In the genomic region with DNA sequence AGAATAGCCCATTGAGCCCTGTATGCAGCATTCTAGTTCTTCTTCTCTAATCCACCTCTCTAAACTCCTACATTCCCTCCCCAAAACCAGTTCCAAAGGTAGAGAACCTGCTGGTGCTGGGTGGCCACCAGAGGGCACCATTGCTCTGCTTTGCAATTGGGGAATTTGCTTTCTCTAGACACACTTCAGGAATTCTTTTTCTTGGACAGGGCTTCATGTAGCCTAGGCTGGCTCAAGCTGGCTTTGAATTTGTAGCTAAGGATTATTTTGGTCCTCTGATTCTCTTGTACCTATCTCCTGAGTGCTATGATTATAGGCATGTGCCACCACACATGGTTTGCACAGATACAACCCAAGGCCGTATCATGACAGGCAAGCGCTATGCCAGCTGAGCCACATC, we compare ENCODE assay signal across 8 mouse cellular contexts. TPM values are rescaled to one million over a fixed set of nuclear protein-coding genes. Genes with fewer than 3 reads are reported as not detected.
DNase-seq lines count a peak whose midpoint lies in the region; ATAC-seq lines count a peak whose summit lies in the region.

No protein-coding gene starts in this region.

- H3K4me1 ChIP-seq in intestine, embryonic 15.5 days (replicated peaks): peaks cover 33% of the 10 kb centered on the region
- peaks cover 51% of the 10 kb centered on the region for H3K4me1 ChIP-seq in midbrain, embryonic 13.5 days (replicated peaks)

- H3K9ac ChIP-seq in intestine, embryonic 15.5 days: no peak overlapping the region
- H3K9ac ChIP-seq in midbrain, embryonic 13.5 days (replicated peaks): 0 out of 2 replicates have a peak overlapping the region, but pooled peaks have one; percentile 24

- no peaks in the 10 kb centered on the region for H3K27me3 ChIP-seq in intestine, embryonic 15.5 days (replicated peaks)
- H3K27me3 ChIP-seq in midbrain, embryonic 13.5 days: no peaks in the 10 kb centered on the region

- DNase-seq in CD4-positive, CD25-positive, alpha-beta regulatory T cell, adult 2 months (ENCODE audit: low read depth, low spot score): peak; percentile 80
- peak; percentile 86 to 94 for DNase-seq in cerebellum, postnatal 25 days
- peak; percentile 80 for DNase-seq in gastrocnemius, adult 18-20 months (ENCODE audit: low spot score)
- DNase-seq in left cerebral cortex, postnatal 4 days: peak; percentile 91
- DNase-seq in spleen, adult 12 weeks (ENCODE audit: low spot score): peak; percentile 45

- intact Hi-C loops in left cerebral cortex, postnatal 4 days (cut with DNase I): no loop called here

- no peak overlapping the region for H3K4me2 ChIP-seq in intestine, embryonic 15.5 days (replicated peaks)
- no peak overlapping the region for H3K4me2 ChIP-seq in midbrain, embryonic 13.5 days (replicated peaks)

- ATAC-seq in CD4-positive, CD25-positive, alpha-beta regulatory T cell, adult 4 months: no peak
- peak; percentile 44 for ATAC-seq in intestine, embryonic 15.5 days
- peak; percentile 53 for ATAC-seq in midbrain, embryonic 13.5 days

- H3K4me3 ChIP-seq in intestine, embryonic 15.5 days (replicated peaks): no peak overlapping the region
- H3K4me3 ChIP-seq in midbrain, embryonic 13.5 days (replicated peaks): no peak overlapping the region

- H3K27ac ChIP-seq in intestine, embryonic 15.5 days: no peak overlapping the region
- no peak overlapping the region for H3K27ac ChIP-seq in midbrain, embryonic 13.5 days

- H3K9me3 ChIP-seq in intestine, embryonic 15.5 days: no peaks in the 10 kb centered on the region
- H3K9me3 ChIP-seq in midbrain, embryonic 13.5 days: no peaks in the 10 kb centered on the region

- WGBS in intestine, embryonic 15.5 days: 96% methylated on average over 2 of the region's 2 CpGs
- 94% methylated on average over 2 of the region's 2 CpGs for WGBS in midbrain, embryonic 13.5 days

- peaks cover 35% of the 10 kb centered on the region for H3K36me3 ChIP-seq in intestine, embryonic 15.5 days
- peaks cover 80% of the 10 kb centered on the region for H3K36me3 ChIP-seq in midbrain, embryonic 13.5 days

RNA-seq across cellular contexts. Expression of gene Rrnad1, which starts 5.3 kb away (rescaled TPM):
- polyA plus RNA-seq in CD4-positive, CD25-positive, alpha-beta regulatory T cell, adult 4 months (2017; shearing (Covaris generic)): 10 to 100 TPM; 24.4 to 28.2 TPM
- 1 to 10 TPM; 3.2 to 3.4 TPM for total RNA-seq in gastrocnemius, adult 18-20 months (2021)
- polyA plus RNA-seq in intestine, embryonic 15.5 days (2015; fragmentation: Nextera tagmentation; extraction: Ambion mirVana): 15.8 and 16.3 TPM in 2 replicates
- total RNA-seq in left cerebral cortex, postnatal 4 days (2021): 10 to 100 TPM; 17.1 to 17.8 TPM
- polyA plus RNA-seq in midbrain, embryonic 13.5 days (2015; fragmentation: Nextera tagmentation; extraction: Ambion mirVana): 19.8 and 24.9 TPM in 2 replicates

RNA-seq across cellular contexts. Expression of gene Isg20l2, which starts 5.7 kb away (rescaled TPM):
- polyA plus RNA-seq in CD4-positive, CD25-positive, alpha-beta regulatory T cell, adult 4 months (2017; shearing (Covaris generic)): 10 to 100 TPM in 1 of 2 experiments, 1 to 10 TPM in 1; 8.5 to 15.1 TPM
- total RNA-seq in gastrocnemius, adult 18-20 months (2021): 1 to 10 TPM; 6.3 to 8.1 TPM
- 46.7 and 49.9 TPM in 2 replicates for polyA plus RNA-seq in intestine, embryonic 15.5 days (2015; fragmentation: Nextera tagmentation; extraction: Ambion mirVana)
- 10 to 100 TPM; 23.4 to 24.9 TPM for total RNA-seq in left cerebral cortex, postnatal 4 days (2021)
- 49.2 and 51.0 TPM in 2 replicates for polyA plus RNA-seq in midbrain, embryonic 13.5 days (2015; fragmentation: Nextera tagmentation; extraction: Ambion mirVana)

RNA-seq across cellular contexts. Expression of gene Crabp2, which starts 12.7 kb away (rescaled TPM):
- not detected for polyA plus RNA-seq in CD4-positive, CD25-positive, alpha-beta regulatory T cell, adult 4 months (2017; shearing (Covaris generic))
- total RNA-seq in gastrocnemius, adult 18-20 months (2021): under 1 TPM in 1 of 2 experiments, not detected in 1; 0.57 TPM
- 7.0 and 8.2 TPM in 2 replicates for polyA plus RNA-seq in intestine, embryonic 15.5 days (2015; fragmentation: Nextera tagmentation; extraction: Ambion mirVana)
- total RNA-seq in left cerebral cortex, postnatal 4 days (2021): 1 to 10 TPM; 6.9 to 8.2 TPM
- 129 and 135 TPM in 2 replicates for polyA plus RNA-seq in midbrain, embryonic 13.5 days (2015; fragmentation: Nextera tagmentation; extraction: Ambion mirVana)

RNA-seq across cellular contexts. Expression of gene Mrpl24, which starts 16.5 kb away (rescaled TPM):
- 100 to 1,000 TPM; 169 TPM for polyA plus RNA-seq in CD4-positive, CD25-positive, alpha-beta regulatory T cell, adult 4 months (2017; shearing (Covaris generic))
- total RNA-seq in gastrocnemius, adult 18-20 months (2021): 10 to 100 TPM; 42.2 to 49.1 TPM
- 74.2 and 79.2 TPM in 2 replicates for polyA plus RNA-seq in intestine, embryonic 15.5 days (2015; fragmentation: Nextera tagmentation; extraction: Ambion mirVana)
- total RNA-seq in left cerebral cortex, postnatal 4 days (2021): 10 to 100 TPM; 43.6 to 49.0 TPM
- 69.1 and 72.1 TPM in 2 replicates for polyA plus RNA-seq in midbrain, embryonic 13.5 days (2015; fragmentation: Nextera tagmentation; extraction: Ambion mirVana)

RNA-seq across cellular contexts. Expression of gene Hdgf, which starts 29.7 kb away (rescaled TPM):
- 10 to 100 TPM; 36.0 to 43.7 TPM for polyA plus RNA-seq in CD4-positive, CD25-positive, alpha-beta regulatory T cell, adult 4 months (2017; shearing (Covaris generic))
- 100 to 1,000 TPM; 219 to 232 TPM for total RNA-seq in gastrocnemius, adult 18-20 months (2021)
- 227 and 229 TPM in 2 replicates for polyA plus RNA-seq in intestine, embryonic 15.5 days (2015; fragmentation: Nextera tagmentation; extraction: Ambion mirVana)
- total RNA-seq in left cerebral cortex, postnatal 4 days (2021): 100 to 1,000 TPM; 131 to 136 TPM
- polyA plus RNA-seq in midbrain, embryonic 13.5 days (2015; fragmentation: Nextera tagmentation; extraction: Ambion mirVana): 125 and 176 TPM in 2 replicates

Comparison
In these comparisons a context has a peak if more than half of its experiments do, and no peak if none do; other contexts are left out.
1. RNA of gene Crabp2, which starts 12.7 kb away (polyA plus RNA-seq): 129 to 135 TPM in midbrain, embryonic 13.5 days; 7.0 to 8.2 TPM in intestine, embryonic 15.5 days and not detected in CD4-positive, CD25-positive, alpha-beta regulatory T cell, adult 4 months; every median in the first group is over 10 times any median in the second.
2. Peak in every context shown above with its lines, with median percentiles within 50 percentile points of each other: DNase-seq.